Mouse (Mus musculus): ENCODE data around the gene Inpp5f. TPM values are rescaled to one million over a fixed set of nuclear protein-coding genes. Genes with fewer than 3 reads are reported as not detected.
A peak's percentile ranks its signal among the peaks of the same experiment; 100 is the strongest.

Gene Inpp5f
- total RNA-seq, 2 experiments from 2014 or later = 4.4 to 4.8 TPM

GRCm38 (mm10) chr7:128724761-128725160, 113.6 kb downstream of the Inpp5f start:
- peak; percentile 61 for DNase-seq
- intact Hi-C loops (cut with DNase I; ENCODE audit: low total_unique reads) = no loop called here

GRCm38 (mm10) chr7:128725189-128725588, 114.1 kb downstream of the Inpp5f start:
- intact Hi-C loops (cut with DNase I; ENCODE audit: low total_unique reads) = no loop called here
- no peak for DNase-seq

DNA sequence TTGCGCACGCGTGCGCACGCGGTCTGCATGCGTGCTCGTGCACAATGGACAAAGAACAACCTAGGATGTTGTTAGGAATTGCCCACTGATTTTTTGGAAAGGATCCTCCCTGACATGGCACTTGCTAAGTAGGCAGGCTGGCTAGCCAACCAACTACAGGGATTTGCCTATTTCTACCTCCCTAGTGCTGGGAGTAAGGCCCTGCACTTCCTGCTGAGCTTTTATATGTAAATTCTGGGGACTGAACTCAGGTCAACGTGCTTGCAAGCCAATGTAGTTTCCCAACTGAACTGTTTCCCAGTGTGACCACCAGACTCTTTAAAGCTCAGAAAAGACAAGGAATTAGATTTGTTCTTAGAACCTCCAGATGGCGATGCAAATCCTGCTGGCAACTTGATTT, 115.9 kb downstream of the Inpp5f start:
- intact Hi-C loops (cut with DNase I; ENCODE audit: low total_unique reads) = no loop called here
- DNase-seq = no peak

- DNase-seq = no peak
- intact Hi-C loops (cut with DNase I; ENCODE audit: low total_unique reads) = no loop called here
These were observed 116.6 kb downstream of the Inpp5f start for GRCm38 (mm10) chr7:128727701-128728100.

GRCm38 (mm10) chr7:128728738-128729137, 117.6 kb downstream of the Inpp5f start:
- DNase-seq = no peak
- intact Hi-C loops (cut with DNase I; ENCODE audit: low total_unique reads) = no loop called here

DNA sequence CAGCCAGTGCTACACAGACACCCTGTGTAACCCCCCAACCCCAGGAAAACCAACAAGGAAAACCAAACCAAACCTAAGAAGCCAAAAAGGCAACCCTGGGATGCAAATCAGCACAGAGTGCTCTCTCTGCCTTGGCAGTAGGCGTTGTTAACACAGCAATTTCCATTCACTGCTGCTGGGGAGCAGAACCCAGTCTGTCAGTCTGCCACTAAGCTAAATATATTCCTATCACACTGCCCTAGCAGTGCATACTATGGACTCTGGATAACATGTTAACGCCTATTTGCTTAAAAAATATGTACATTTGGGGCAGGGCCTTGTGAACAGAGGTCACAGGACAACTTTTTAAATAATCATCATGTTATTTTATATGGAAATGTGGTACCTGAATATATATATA, 120.5 kb downstream of the Inpp5f start:
- DNase-seq = no peak

GRCm38 (mm10) chr7:128738041-128738440, 126.9 kb downstream of the Inpp5f start:
- intact Hi-C loops (cut with DNase I; ENCODE audit: low total_unique reads) = no loop called here
- DNase-seq = no peak

More for the DNA sequence above, 120.5 kb downstream of the Inpp5f start:
- intact Hi-C loops (cut with DNase I; ENCODE audit: low total_unique reads) = no loop called here

DNA sequence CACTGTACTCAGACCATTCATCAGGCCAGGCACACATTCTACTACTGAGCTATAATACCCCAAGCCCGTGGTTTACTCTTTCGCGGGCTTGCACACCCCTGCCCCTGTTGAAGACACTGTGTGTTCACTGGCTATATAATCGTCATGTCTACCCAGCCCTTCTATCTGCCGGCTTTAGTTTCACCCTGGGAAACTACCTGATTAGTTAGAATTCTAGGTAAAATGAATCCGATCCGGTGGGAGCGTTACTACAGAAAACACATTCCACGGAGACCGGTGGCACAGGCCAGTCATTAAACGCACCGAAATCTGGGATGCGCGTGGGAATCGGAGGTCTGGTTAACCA, 128.0 kb downstream of the Inpp5f start:
- DNase-seq = no peak
- intact Hi-C loops (cut with DNase I; ENCODE audit: low total_unique reads) = no loop called here

- peak; percentile 66 for DNase-seq
- intact Hi-C loops (cut with DNase I; ENCODE audit: low total_unique reads) = no loop called here
These were observed 128.5 kb downstream of the Inpp5f start for GRCm38 (mm10) chr7:128739462-128740277.

GRCm38 (mm10) chr7:128740334-128740733, 129.2 kb downstream of the Inpp5f start, which contains the start of gene Mcmbp:
Mcmbp (minus strand) TSS chr7:128740495.
- intact Hi-C loops (cut with DNase I; ENCODE audit: low total_unique reads) = no loop called here
- peak; percentile 99 for DNase-seq

DNA sequence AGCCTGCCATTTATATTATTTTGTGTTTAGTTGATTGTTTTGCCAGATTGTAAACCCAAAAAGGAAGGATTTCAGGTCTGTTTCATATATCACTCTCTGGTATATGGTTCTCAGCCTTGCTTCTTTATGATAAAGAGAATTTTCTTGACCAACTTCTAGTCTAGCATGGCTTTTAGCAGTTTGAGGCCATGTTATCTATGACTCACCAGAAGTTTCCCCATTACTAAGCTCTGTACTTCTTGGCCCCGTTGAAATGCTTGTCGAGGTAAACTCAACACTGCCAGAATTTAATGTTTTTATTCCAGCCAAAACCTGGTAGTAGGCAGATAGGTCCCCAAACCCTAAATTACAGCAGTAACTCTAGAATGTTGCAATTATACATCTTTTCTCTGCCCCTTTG, 132.8 kb downstream of the Inpp5f start:
- no peak for DNase-seq
- intact Hi-C loops (cut with DNase I; ENCODE audit: low total_unique reads) = no loop called here

DNA sequence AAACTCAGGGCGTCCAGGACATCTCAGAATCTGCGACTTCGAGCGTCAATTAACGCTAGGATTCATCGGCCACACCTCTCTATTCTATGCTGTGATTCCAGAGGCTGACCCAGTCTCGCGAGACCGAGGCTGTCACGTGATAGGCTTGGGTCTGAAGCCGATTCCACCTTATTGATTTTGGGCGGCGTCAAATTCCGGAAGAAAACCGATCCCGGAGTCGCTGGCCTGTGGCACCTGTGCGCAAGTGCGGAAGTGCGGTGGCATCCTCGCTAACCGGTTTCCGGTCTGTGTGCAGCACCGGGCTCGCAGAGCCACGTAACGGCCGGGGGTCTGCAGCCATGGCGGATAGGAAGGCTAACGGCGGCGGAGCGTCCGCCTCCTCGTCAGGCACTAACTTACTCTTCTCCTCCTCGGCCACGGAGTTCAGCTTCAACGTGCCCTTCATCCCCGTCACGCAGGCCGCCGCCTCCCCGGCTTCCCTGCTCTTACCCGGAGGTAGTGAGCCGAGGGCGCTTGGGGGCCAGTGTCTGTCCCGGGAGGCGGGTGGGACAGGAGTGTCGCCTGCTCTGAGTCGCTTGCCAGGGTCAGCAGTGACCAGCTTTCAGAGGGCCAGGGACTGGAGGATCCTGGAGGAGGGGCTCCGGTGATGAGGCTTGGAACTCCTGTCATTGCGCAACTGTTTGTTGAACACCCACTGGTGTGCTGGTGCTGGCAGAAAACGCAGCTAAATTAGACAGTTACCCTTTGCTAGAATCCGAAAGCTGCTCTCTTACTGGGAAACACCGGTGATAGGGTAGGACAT, 133.8 kb downstream of the Inpp5f start, which contains the start of gene Sec23ip:
Gene Sec23ip (plus strand): TSS at position 260 of the 802 bp plus-strand sequence.
- peak; percentile 98 for DNase-seq
- intact Hi-C loops (cut with DNase I; ENCODE audit: low total_unique reads) = no loop called here

Other genes starting within 250 kb of the Inpp5f start
- 1 to 10 TPM; 5.4 to 6.1 TPM for gene Rgs10, start 192.6 kb upstream of the Inpp5f start, total RNA-seq (2021)
- 10 to 100 TPM; 39.8 to 41.5 TPM for gene Tial1, start 149.6 kb upstream of the Inpp5f start, total RNA-seq (2021)
- gene Bag3, start 87.7 kb upstream of the Inpp5f start, total RNA-seq (2021) = 100 to 1,000 TPM; 111 to 112 TPM
- gene Mcmbp, start 129.2 kb downstream of the Inpp5f start, total RNA-seq (2021) = 10 to 100 TPM; 16.3 to 18.5 TPM
- gene Sec23ip, start 133.6 kb downstream of the Inpp5f start, total RNA-seq (2021) = 10 to 100 TPM; 17.4 to 22.6 TPM